Mouse (Mus musculus) MEL (cell line): ENCODE data around the gene Clptm1.

Experiments
- CHD2 ChIP-seq: IDR thresholded peaks from 2 replicates; pipeline ENCODE4 v1.6.1; 2011; ENCODE audit warnings: low read length, improper control_type of control experiment
- CTCF ChIP-seq, 3 experiments: IDR thresholded peaks in 2 of 3; conservative IDR thresholded peaks in 1 of 3; 2 replicates each; pipeline ENCODE4 v1.5.1; 2011 to 2012; ENCODE audit warnings: low read length in 3 of 3, low read depth in 2 of 3, mild to moderate bottlenecking in 2 of 3, improper control_type of control experiment in 1 of 3, inconsistent platforms in 1 of 3, mixed read lengths in 1 of 3, moderate library complexity in 1 of 3; ENCODE audit not compliant: control insufficient read depth in 1 of 3, insufficient read depth in 1 of 3, poor library complexity in 1 of 3, severe bottlenecking in 1 of 3
- MEF2A ChIP-seq: IDR thresholded peaks from 2 replicates; pipeline ENCODE4 v1.6.1; 2014; ENCODE audit warnings: low read depth, mild to moderate bottlenecking, inconsistent platforms, low read length, improper control_type of control experiment; ENCODE audit not compliant: poor library complexity, insufficient replicate concordance, severe bottlenecking; ENCODE audit errors: extremely low read depth
- TCF12 ChIP-seq: IDR thresholded peaks from 2 replicates; pipeline ENCODE4 v1.6.1; 2014; ENCODE audit warnings: low read depth, mild to moderate bottlenecking, inconsistent platforms, low read length, improper control_type of control experiment, moderate library complexity
- UBTF ChIP-seq: IDR thresholded peaks from 2 replicates; pipeline ENCODE4 v1.6.1; 2012; ENCODE audit warnings: low read depth, mild to moderate bottlenecking, inconsistent platforms, low read length, improper control_type of control experiment, moderate library complexity, borderline replicate concordance; ENCODE audit not compliant: insufficient read depth
- ZC3H11A ChIP-seq: IDR thresholded peaks from 2 replicates; pipeline ENCODE4 v1.6.1; 2012; ENCODE audit warnings: low read depth, mild to moderate bottlenecking, inconsistent platforms, low read length, improper control_type of control experiment

- TF ChIP-seq TCF12 (no peak), MEF2A (no peak), CTCF (IDR thresholded peaks at IDR 0.05 in 2 of 3, conservative IDR thresholded peaks at IDR 0.05 in 1 of 3; ENCODE audit: control insufficient read depth in 1 of 3, insufficient read depth in 1 of 3, low read depth in 2 of 3, low read length in 3 of 3, poor library complexity in 1 of 3, severe bottlenecking in 1 of 3) (no peak), ZC3H11A (no peak), UBTF (no peak), CHD2 (no peak)
Observed at GRCm38 (mm10) chr7:19678901-19679300, 14.1 kb upstream of the Clptm1 start.
